Mouse (Mus musculus) olfactory bulb, adult 2 months (tissue): Measurements from ENCODE around the gene Wdr54.

Source experiments
- CTCF ChIP-seq: fragments of 200-500 bp; IDR thresholded peaks from 2 replicates; pipeline ENCODE4 v1.5.1; 2012; ENCODE audit warnings: low read depth, mild to moderate bottlenecking, low read length, moderate library complexity; ENCODE audit not compliant: insufficient read depth
- POLR2A ChIP-seq: fragments of 200-500 bp; IDR thresholded peaks from 2 replicates; pipeline ENCODE4 v1.6.1; 2012; ENCODE audit warnings: mild to moderate bottlenecking, low read depth, low read length, moderate library complexity; ENCODE audit not compliant: insufficient read depth

GRCm38 (mm10) chr6:83171063-83171462 lies 14.9 kb upstream of the Wdr54 start:
- TF ChIP-seq POLR2A, result no peak
- TF ChIP-seq CTCF, result no peak
